Mouse (Mus musculus): ENCODE data around the gene Pik3r1. TPM values are rescaled to one million over a fixed set of nuclear protein-coding genes. Genes with fewer than 3 reads are reported as not detected.

Gene Pik3r1
- polyA plus RNA-seq, 1 experiment: 6.8 TPM

DNA sequence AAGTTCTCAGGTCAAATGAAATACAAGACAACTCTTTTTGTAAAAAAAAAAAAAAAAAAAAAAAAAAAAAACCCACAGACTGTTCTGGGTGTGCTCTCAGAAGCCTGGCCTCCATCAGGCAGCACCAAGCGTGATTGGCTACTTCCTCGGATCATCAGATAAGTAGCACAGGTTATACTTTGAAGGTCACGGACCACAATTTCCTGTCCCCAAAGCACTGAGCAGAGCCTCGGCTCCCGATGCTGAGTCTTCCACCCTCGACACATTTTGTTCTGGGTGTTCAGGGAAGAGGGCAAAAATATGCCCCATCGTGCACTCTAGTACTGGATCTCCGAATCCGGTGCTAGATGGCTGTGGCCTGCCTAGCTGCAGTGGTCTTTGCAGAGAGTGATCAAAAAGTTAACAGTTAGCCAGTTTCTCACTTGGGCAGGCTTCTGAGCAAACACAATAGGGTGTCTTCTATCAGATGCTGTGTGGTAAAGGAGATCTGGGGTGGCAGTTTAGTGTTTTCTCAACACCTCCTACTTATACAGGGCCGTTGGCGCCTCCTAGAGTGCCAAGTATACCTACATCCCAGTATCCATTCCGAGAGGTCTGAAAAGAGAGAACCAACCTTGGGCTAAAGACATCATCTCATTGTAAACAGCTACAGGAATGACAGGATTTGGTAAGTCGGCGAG lies 65.8 kb downstream of the Pik3r1 start:
- Histone ChIP-seq H3K79me2 (ENCODE audit: control insufficient read depth, insufficient read depth) (no peaks in the 10 kb centered on the region), H3K4me3 (no peak overlapping the region), H3ac (ENCODE audit: control insufficient read depth, insufficient read length) (no peak overlapping the region), H3K36me3 (ENCODE audit: control insufficient read depth, insufficient read depth) (peaks cover 35% of the 10 kb centered on the region), H3K4me2 (ENCODE audit: low read depth) (no peak overlapping the region), H3K27me3 (ENCODE audit: control insufficient read depth, insufficient read depth, insufficient read length) (no peaks in the 10 kb centered on the region)
- TF ChIP-seq E2F4 (IDR thresholded peaks at IDR 0.05; ENCODE audit: insufficient read depth) (no peak), REST (IDR thresholded peaks at IDR 0.05; ENCODE audit: insufficient read depth, insufficient read length) (no peak), POLR2A (IDR thresholded peaks at IDR 0.05; ENCODE audit: insufficient read length, low read depth) (no peak), MAX (IDR thresholded peaks at IDR 0.05; ENCODE audit: low read depth) (no peak), MYOD1 (IDR thresholded peaks at IDR 0.05; ENCODE audit: control insufficient read depth in 1 of 3, insufficient read length in 2 of 3, low read depth in 2 of 3) (no peak), TCF3 (IDR thresholded peaks at IDR 0.05; ENCODE audit: insufficient read length, low read depth) (no peak), TCF12 (IDR thresholded peaks at IDR 0.05; ENCODE audit: insufficient read depth, poor library complexity, severe bottlenecking) (no peak), USF1 (IDR thresholded peaks at IDR 0.05; ENCODE audit: low read depth) (no peak), CEBPB (IDR thresholded peaks at IDR 0.05; ENCODE audit: insufficient read depth, poor library complexity, severe bottlenecking) (no peak), SRF (IDR thresholded peaks at IDR 0.05; ENCODE audit: control insufficient read depth, insufficient read length, low read depth) (no peak), POLR2AphosphoS2 (IDR thresholded peaks at IDR 0.05; ENCODE audit: insufficient read length, low read depth) (no peak), MYOG (IDR thresholded peaks at IDR 0.05; ENCODE audit: control insufficient read depth in 1 of 3, insufficient read depth in 1 of 3, insufficient read length in 2 of 3, low read depth in 2 of 3) (no peak)

DNA sequence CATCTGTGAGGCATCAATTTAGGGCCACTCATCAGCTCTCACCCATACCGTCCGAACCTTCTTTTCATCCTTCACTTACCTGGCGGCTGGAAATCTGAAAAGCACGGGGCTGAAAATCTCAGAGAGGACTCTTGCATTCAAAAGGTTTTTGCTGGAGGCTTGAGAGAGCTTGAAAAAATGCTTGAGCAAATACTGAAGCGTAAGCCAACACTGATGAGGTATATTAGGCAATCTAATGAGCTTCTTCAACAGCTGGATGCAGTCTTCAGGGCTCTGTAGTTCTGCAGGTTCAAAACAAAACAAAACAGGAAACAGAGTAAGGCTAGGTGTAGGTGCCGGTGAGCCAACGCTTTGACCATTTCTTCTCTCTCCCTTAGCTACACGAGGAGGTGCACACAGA lies 66.4 kb downstream of the Pik3r1 start:
- H3ac ChIP-seq (ENCODE audit: control insufficient read depth, insufficient read length): no peak overlapping the region
- H3K36me3 ChIP-seq (ENCODE audit: control insufficient read depth, insufficient read depth): peaks cover 29% of the 10 kb centered on the region
- no peak overlapping the region for H3K4me2 ChIP-seq (ENCODE audit: low read depth)
- no peaks in the 10 kb centered on the region for H3K27me3 ChIP-seq (ENCODE audit: control insufficient read depth, insufficient read depth, insufficient read length)
- no peak overlapping the region for H3K4me3 ChIP-seq
- TF ChIP-seq CEBPB (IDR thresholded peaks at IDR 0.05; ENCODE audit: insufficient read depth, poor library complexity, severe bottlenecking) (no peak), POLR2AphosphoS2 (IDR thresholded peaks at IDR 0.05; ENCODE audit: insufficient read length, low read depth) (no peak)
- H3K79me2 ChIP-seq (ENCODE audit: control insufficient read depth, insufficient read depth): no peaks in the 10 kb centered on the region

DNA sequence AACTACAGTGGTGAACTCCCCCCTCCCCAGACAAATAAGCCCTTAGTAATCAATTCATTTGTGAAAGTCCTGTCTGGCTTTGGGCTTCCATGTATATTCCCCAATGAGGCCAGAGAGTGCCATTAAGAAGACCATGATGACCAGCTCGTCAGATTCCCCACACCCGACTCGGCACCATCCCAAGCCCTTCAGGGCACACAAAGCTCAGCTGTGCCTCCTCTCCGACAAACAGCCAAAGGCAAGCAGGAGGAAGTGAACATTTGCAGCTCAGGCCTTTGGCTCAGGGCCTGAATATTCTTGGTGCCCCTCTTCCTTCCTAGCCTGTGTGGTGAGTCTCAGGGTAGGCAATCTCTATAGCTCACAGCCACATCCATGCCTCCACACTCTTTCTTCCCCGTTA lies 68.3 kb downstream of the Pik3r1 start:
- no peak overlapping the region for H3K4me3 ChIP-seq
- H3K36me3 ChIP-seq (ENCODE audit: control insufficient read depth, insufficient read depth): peaks cover 19% of the 10 kb centered on the region
- TF ChIP-seq MYOG (IDR thresholded peaks at IDR 0.05; ENCODE audit: control insufficient read depth in 1 of 3, insufficient read depth in 1 of 3, insufficient read length in 2 of 3, low read depth in 2 of 3) (no peak), MAX (IDR thresholded peaks at IDR 0.05; ENCODE audit: low read depth) (no peak), POLR2AphosphoS2 (IDR thresholded peaks at IDR 0.05; ENCODE audit: insufficient read length, low read depth) (no peak), SRF (IDR thresholded peaks at IDR 0.05; ENCODE audit: control insufficient read depth, insufficient read length, low read depth) (no peak), E2F4 (IDR thresholded peaks at IDR 0.05; ENCODE audit: insufficient read depth) (no peak), CEBPB (IDR thresholded peaks at IDR 0.05; ENCODE audit: insufficient read depth, poor library complexity, severe bottlenecking) (no peak), REST (IDR thresholded peaks at IDR 0.05; ENCODE audit: insufficient read depth, insufficient read length) (no peak), TCF12 (IDR thresholded peaks at IDR 0.05; ENCODE audit: insufficient read depth, poor library complexity, severe bottlenecking) (no peak), TCF3 (IDR thresholded peaks at IDR 0.05; ENCODE audit: insufficient read length, low read depth) (no peak), USF1 (IDR thresholded peaks at IDR 0.05; ENCODE audit: low read depth) (no peak), MYOD1 (IDR thresholded peaks at IDR 0.05; ENCODE audit: control insufficient read depth in 1 of 3, insufficient read length in 2 of 3, low read depth in 2 of 3) (no peak)
- H3ac ChIP-seq (ENCODE audit: control insufficient read depth, insufficient read length): no peak overlapping the region
- H3K79me2 ChIP-seq (ENCODE audit: control insufficient read depth, insufficient read depth): no peaks in the 10 kb centered on the region
- no peaks in the 10 kb centered on the region for H3K27me3 ChIP-seq (ENCODE audit: control insufficient read depth, insufficient read depth, insufficient read length)
- no peak overlapping the region for H3K4me2 ChIP-seq (ENCODE audit: low read depth)

DNA sequence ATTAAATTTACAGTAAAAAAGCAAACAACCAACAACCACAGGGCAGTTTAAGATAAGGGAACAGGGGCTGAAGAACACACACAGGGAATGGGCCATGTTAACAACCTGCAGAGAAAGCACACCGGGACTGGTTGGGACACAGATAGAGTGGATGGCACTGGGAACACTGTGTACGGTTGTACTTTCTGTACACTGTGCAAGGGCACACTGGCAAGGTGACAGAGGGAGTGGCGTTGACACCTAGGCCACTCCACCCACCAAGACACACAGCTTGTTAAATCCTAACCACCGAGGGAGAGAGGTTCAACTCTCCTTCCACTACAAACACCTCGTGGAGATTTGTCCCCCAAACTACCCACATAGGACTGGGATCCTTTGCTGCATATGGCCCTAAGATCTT lies 70.1 kb downstream of the Pik3r1 start:
- Histone ChIP-seq H3K79me2 (ENCODE audit: control insufficient read depth, insufficient read depth) (peaks cover 10% of the 10 kb centered on the region), H3K4me3 (no peak overlapping the region)
- TF ChIP-seq TCF12 (IDR thresholded peaks at IDR 0.05; ENCODE audit: insufficient read depth, poor library complexity, severe bottlenecking) (no peak), MYOG (IDR thresholded peaks at IDR 0.05; ENCODE audit: control insufficient read depth in 1 of 3, insufficient read depth in 1 of 3, insufficient read length in 2 of 3, low read depth in 2 of 3) (no peak), TCF3 (IDR thresholded peaks at IDR 0.05; ENCODE audit: insufficient read length, low read depth) (no peak), REST (IDR thresholded peaks at IDR 0.05; ENCODE audit: insufficient read depth, insufficient read length) (no peak), MAX (IDR thresholded peaks at IDR 0.05; ENCODE audit: low read depth) (no peak), USF1 (IDR thresholded peaks at IDR 0.05; ENCODE audit: low read depth) (no peak)

DNA sequence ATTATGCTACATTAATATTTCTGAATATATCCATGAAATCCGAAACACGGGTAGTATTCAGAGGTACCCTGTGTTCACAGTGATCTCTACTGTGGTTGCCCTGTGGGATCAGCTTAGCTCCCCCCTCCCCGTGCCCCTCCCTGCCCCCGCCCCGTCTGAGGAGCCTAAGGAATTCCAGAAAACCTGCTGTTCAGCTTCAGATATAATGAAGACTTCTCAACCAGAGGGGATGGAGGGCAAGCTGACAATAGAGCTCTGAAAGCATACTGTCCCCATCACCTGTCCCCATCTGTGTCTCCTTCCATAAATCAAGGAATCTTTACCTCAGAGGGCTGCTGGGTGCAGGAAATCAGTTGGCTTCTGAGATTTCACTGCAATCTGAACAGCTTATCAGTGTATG lies 70.6 kb downstream of the Pik3r1 start:
- H3K4me2 ChIP-seq (ENCODE audit: low read depth): no peak overlapping the region
- H3K79me2 ChIP-seq (ENCODE audit: control insufficient read depth, insufficient read depth): peaks cover 12% of the 10 kb centered on the region
- no peak overlapping the region for H3ac ChIP-seq (ENCODE audit: control insufficient read depth, insufficient read length)
- TF ChIP-seq E2F4 (IDR thresholded peaks at IDR 0.05; ENCODE audit: insufficient read depth) (no peak), USF1 (IDR thresholded peaks at IDR 0.05; ENCODE audit: low read depth) (no peak), TCF12 (IDR thresholded peaks at IDR 0.05; ENCODE audit: insufficient read depth, poor library complexity, severe bottlenecking) (no peak), MYOD1 (IDR thresholded peaks at IDR 0.05; ENCODE audit: control insufficient read depth in 1 of 3, insufficient read length in 2 of 3, low read depth in 2 of 3) (no peak), MAX (IDR thresholded peaks at IDR 0.05; ENCODE audit: low read depth) (no peak), CEBPB (IDR thresholded peaks at IDR 0.05; ENCODE audit: insufficient read depth, poor library complexity, severe bottlenecking) (no peak), REST (IDR thresholded peaks at IDR 0.05; ENCODE audit: insufficient read depth, insufficient read length) (no peak), SRF (IDR thresholded peaks at IDR 0.05; ENCODE audit: control insufficient read depth, insufficient read length, low read depth) (no peak), TCF3 (IDR thresholded peaks at IDR 0.05; ENCODE audit: insufficient read length, low read depth) (no peak), POLR2A (IDR thresholded peaks at IDR 0.05; ENCODE audit: insufficient read length, low read depth) (no peak), POLR2AphosphoS2 (IDR thresholded peaks at IDR 0.05; ENCODE audit: insufficient read length, low read depth) (no peak), MYOG (IDR thresholded peaks at IDR 0.05; ENCODE audit: control insufficient read depth in 1 of 3, insufficient read depth in 1 of 3, insufficient read length in 2 of 3, low read depth in 2 of 3) (no peak)
- H3K36me3 ChIP-seq (ENCODE audit: control insufficient read depth, insufficient read depth): peaks cover 16% of the 10 kb centered on the region
- no peaks in the 10 kb centered on the region for H3K27me3 ChIP-seq (ENCODE audit: control insufficient read depth, insufficient read depth, insufficient read length)
- H3K4me3 ChIP-seq: no peak overlapping the region

More for the DNA sequence above, 70.1 kb downstream of the Pik3r1 start:
- Histone ChIP-seq H3K36me3 (ENCODE audit: control insufficient read depth, insufficient read depth) (peaks cover 19% of the 10 kb centered on the region), H3K4me2 (ENCODE audit: low read depth) (no peak overlapping the region), H3ac (ENCODE audit: control insufficient read depth, insufficient read length) (no peak overlapping the region), H3K27me3 (ENCODE audit: control insufficient read depth, insufficient read depth, insufficient read length) (no peaks in the 10 kb centered on the region)
